Mouse (Mus musculus) heart, adult 18-20 months (tissue): ENCODE measurements around the gene Cdca5. TPM values are rescaled to one million over a fixed set of nuclear protein-coding genes. Genes with fewer than 3 reads are reported as not detected.
"Not testable (repeated sequence)": the region's sequence is repeated elsewhere in the genome, so short reads cannot be mapped to it uniquely, and the experiment has no call there.

Source experiments
- DNase-seq, 2 experiments: peaks; one replicate each; pipeline ENCODE4 v3.0.0; 2021 to 2022; ENCODE audit warnings: mixed read lengths in 1 of 2
- total RNA-seq, 2 experiments: library from RNA; stranded (reverse); gene quantifications; 2 replicates each; pipeline ENCODE4 v1.2.3; 2021

The Cdca5 gene
- total RNA-seq, 2 experiments from 2014 or later = 0.21 TPM; not detected in 1

GRCm38 (mm10) chr19:6104476-6104875, 19.7 kb downstream of the Cdca5 start:
- no peak for DNase-seq

- no peak for DNase-seq
These were observed 20.8 kb downstream of the Cdca5 start, which contains the start of gene Naaladl1 for GRCm38 (mm10) chr19:6105586-6105985. TSS of gene Naaladl1 (plus strand) at chr19:6105782.

- no peak for DNase-seq
These were observed 28.3 kb downstream of the Cdca5 start for GRCm38 (mm10) chr19:6113116-6113515.

- DNase-seq = no peak
These were observed 31.5 kb downstream of the Cdca5 start for GRCm38 (mm10) chr19:6116113-6116850.

- no peak for DNase-seq
These were observed 32.7 kb downstream of the Cdca5 start for GRCm38 (mm10) chr19:6117346-6117985.

- peak; percentile 93 to 94 for DNase-seq
These were observed 33.3 kb downstream of the Cdca5 start, which contains the start of gene Sac3d1 for GRCm38 (mm10) chr19:6117986-6118676. TSS of gene Sac3d1 (minus strand) at chr19:6118650.

GRCm38 (mm10) chr19:6118677-6119185, 33.9 kb downstream of the Cdca5 start:
- DNase-seq = no peak

- no peak for DNase-seq
These were observed 37.0 kb downstream of the Cdca5 start for GRCm38 (mm10) chr19:6121761-6122160.

- DNase-seq = no peak
These were observed 38.5 kb downstream of the Cdca5 start for GRCm38 (mm10) chr19:6123330-6123729.

GRCm38 (mm10) chr19:6124898-6125297, 40.1 kb downstream of the Cdca5 start:
- no peak for DNase-seq

GRCm38 (mm10) chr19:6126289-6126688, 41.5 kb downstream of the Cdca5 start:
- DNase-seq = peak; percentile 31 to 80

GRCm38 (mm10) chr19:6126789-6127580, 42.2 kb downstream of the Cdca5 start:
- no peak for DNase-seq

- DNase-seq = peak; percentile 96 to 97
These were observed 43.1 kb downstream of the Cdca5 start, which contains the start of gene Snx15 for GRCm38 (mm10) chr19:6127760-6128341. TSS of gene Snx15 (minus strand) at chr19:6128304.

- not testable (repeated sequence) for DNase-seq
These were observed 45.8 kb downstream of the Cdca5 start for GRCm38 (mm10) chr19:6130414-6131128.

- no peak for DNase-seq
These were observed 47.5 kb downstream of the Cdca5 start for GRCm38 (mm10) chr19:6132171-6132827.

GRCm38 (mm10) chr19:6133197-6133596, 48.4 kb downstream of the Cdca5 start:
- not testable (repeated sequence) for DNase-seq

GRCm38 (mm10) chr19:6136397-6136796, 51.6 kb downstream of the Cdca5 start:
- DNase-seq = no peak

- no peak for DNase-seq
These were observed 54.9 kb downstream of the Cdca5 start for GRCm38 (mm10) chr19:6139701-6140100.

GRCm38 (mm10) chr19:6140374-6140677, 55.5 kb downstream of the Cdca5 start:
- no peak for DNase-seq

GRCm38 (mm10) chr19:6140678-6141393, 56.1 kb downstream of the Cdca5 start, which contains the start of gene Batf2:
TSS of gene Batf2 (plus strand) at chr19:6140983.
- peak; percentile 93 for DNase-seq
